In genomic region chr5:130267316-130267715, GRCm38 (mm10) we compare ENCODE assay signal across 8 mouse cellular contexts. TPM values are rescaled to one million over a fixed set of nuclear protein-coding genes. Genes with fewer than 3 reads are reported as not detected.
DNase-seq lines count a peak whose midpoint lies in the region; ATAC-seq and TF ChIP-seq lines count a peak whose summit lies in the region.

No protein-coding gene starts in this region.

- intact Hi-C loops in gastrocnemius, postnatal 36 days (cut with DNase I), result no loop called here

- no peak overlapping the region for H3K4me2 ChIP-seq in kidney, embryonic 15.5 days
- no peak overlapping the region for H3K4me2 ChIP-seq in lung, postnatal 0 days (replicated peaks; ENCODE audit: low read depth, low read length)
- H3K4me2 ChIP-seq in neural tube, embryonic 15.5 days, result no peak overlapping the region

- WGBS in kidney, embryonic 15.5 days, result 89% methylated on average over 1 of the region's 1 CpGs
- 77% methylated on average over 1 of the region's 1 CpGs for WGBS in lung, postnatal 0 days
- 85% methylated on average over 1 of the region's 1 CpGs for WGBS in neural tube, embryonic 15.5 days

- no peak overlapping the region for H3K9ac ChIP-seq in kidney, embryonic 15.5 days
- H3K9ac ChIP-seq in lung, postnatal 0 days (replicated peaks; ENCODE audit: low read depth), result no peak overlapping the region
- H3K9ac ChIP-seq in neural tube, embryonic 15.5 days (replicated peaks), result no peak overlapping the region

- no peak overlapping the region for H3K4me3 ChIP-seq in kidney, embryonic 15.5 days (replicated peaks)
- H3K4me3 ChIP-seq in lung, postnatal 0 days (ENCODE audit: low read depth, low read length), result no peak overlapping the region
- no peak overlapping the region for H3K4me3 ChIP-seq in neural tube, embryonic 15.5 days (replicated peaks)

- H3K9me3 ChIP-seq in kidney, embryonic 15.5 days (replicated peaks), result no peaks in the 10 kb centered on the region
- H3K9me3 ChIP-seq in lung, postnatal 0 days (ENCODE audit: low read length), result no peaks in the 10 kb centered on the region
- H3K9me3 ChIP-seq in neural tube, embryonic 15.5 days (replicated peaks), result no peaks in the 10 kb centered on the region

- peak; percentile 25 for DNase-seq in kidney, postnatal 14 days
- DNase-seq in ES-CJ7 (ENCODE audit: low read depth, low spot score), result peak; percentile 69
- DNase-seq in adrenal gland, postnatal 36 days, result peak; percentile 64
- DNase-seq in lung, postnatal 0 days (ENCODE audit: low spot score), result peak; percentile 41
- DNase-seq in left cerebral cortex, adult 8-10 months (ENCODE audit: low spot score in 2 of 2), result no peak
- no peak for DNase-seq in gastrocnemius, postnatal 36 days

- no peaks in the 10 kb centered on the region for H3K4me1 ChIP-seq in kidney, embryonic 15.5 days
- H3K4me1 ChIP-seq in lung, postnatal 0 days (ENCODE audit: insufficient read depth, low read depth, low read length), result no peaks in the 10 kb centered on the region
- no peaks in the 10 kb centered on the region for H3K4me1 ChIP-seq in neural tube, embryonic 15.5 days

- no peaks in the 10 kb centered on the region for H3K27me3 ChIP-seq in kidney, embryonic 15.5 days
- H3K27me3 ChIP-seq in lung, postnatal 0 days (replicated peaks; ENCODE audit: insufficient read depth, low read length), result no peaks in the 10 kb centered on the region
- H3K27me3 ChIP-seq in neural tube, embryonic 15.5 days (replicated peaks), result no peaks in the 10 kb centered on the region

- peak; percentile 68 for TF ChIP-seq CTCF in lung, postnatal 0 days (IDR thresholded peaks at IDR 0.05)

- ATAC-seq in kidney, embryonic 15.5 days (replicated peaks; ENCODE audit: low FRiP score), result no peak
- 0 out of 2 replicates have a peak, but pooled peaks have one; percentile 28 for ATAC-seq in lung, postnatal 0 days
- ATAC-seq in neural tube, embryonic 15.5 days (ENCODE audit: low FRiP score), result no peak

- peaks cover 87% of the 10 kb centered on the region for H3K36me3 ChIP-seq in kidney, embryonic 15.5 days
- peaks cover 6% of the 10 kb centered on the region; the same call in 1 of the 2 replicates for H3K36me3 ChIP-seq in lung, postnatal 0 days (ENCODE audit: insufficient read depth, low read length)
- peaks cover 52% of the 10 kb centered on the region for H3K36me3 ChIP-seq in neural tube, embryonic 15.5 days

- H3K27ac ChIP-seq in kidney, embryonic 15.5 days, result no peak overlapping the region
- no peak overlapping the region for H3K27ac ChIP-seq in lung, postnatal 0 days (ENCODE audit: low read length)
- H3K27ac ChIP-seq in neural tube, embryonic 15.5 days (replicated peaks), result no peak overlapping the region

- TF ChIP-seq EP300 in lung, postnatal 0 days (IDR thresholded peaks at IDR 0.05), result no peak

RNA-seq across cellular contexts. Expression of gene Tyw1, which starts 11.9 kb away (rescaled TPM):
- polyA plus RNA-seq in kidney, embryonic 15.5 days (2015; fragmentation: Nextera tagmentation; extraction: Ambion mirVana), result 28.0 TPM in 2 replicates
- total RNA-seq in adrenal gland, postnatal 36 days (2021), result 10 to 100 TPM; 28.1 to 32.3 TPM
- polyA plus RNA-seq in lung, postnatal 0 days (2015; fragmentation: Nextera tagmentation; extraction: Ambion mirVana), result 16.1 and 16.5 TPM in 2 replicates
- 10 to 100 TPM; 15.5 to 19.7 (median 16.5) TPM for total RNA-seq in left cerebral cortex, adult 8-10 months (2022)
- 10 to 100 TPM in 1 of 2 experiments, 1 to 10 TPM in 1; 9.6 to 10.3 TPM for total RNA-seq in gastrocnemius, postnatal 36 days (2021)
- 21.0 and 21.9 TPM in 2 replicates for polyA plus RNA-seq in neural tube, embryonic 15.5 days (2015; fragmentation: Nextera tagmentation; extraction: Ambion mirVana)

RNA-seq across cellular contexts. Expression of gene Sbds, which starts 12.0 kb away (rescaled TPM):
- polyA plus RNA-seq in kidney, embryonic 15.5 days (2015; fragmentation: Nextera tagmentation; extraction: Ambion mirVana), result 73.4 and 75.3 TPM in 2 replicates
- 100 to 1,000 TPM; 109 TPM for total RNA-seq in adrenal gland, postnatal 36 days (2021)
- polyA plus RNA-seq in lung, postnatal 0 days (2015; fragmentation: Nextera tagmentation; extraction: Ambion mirVana), result 94.8 and 97.5 TPM in 2 replicates
- 10 to 100 TPM; 77.8 to 89.1 (median 86.8) TPM for total RNA-seq in left cerebral cortex, adult 8-10 months (2022)
- total RNA-seq in gastrocnemius, postnatal 36 days (2021), result 10 to 100 TPM; 24.1 to 24.6 TPM
- polyA plus RNA-seq in neural tube, embryonic 15.5 days (2015; fragmentation: Nextera tagmentation; extraction: Ambion mirVana), result 60.6 and 64.6 TPM in 2 replicates

RNA-seq across cellular contexts. Expression of gene Tmem248, which starts 50.4 kb away (rescaled TPM):
- 33.6 and 34.6 TPM in 2 replicates for polyA plus RNA-seq in kidney, embryonic 15.5 days (2015; fragmentation: Nextera tagmentation; extraction: Ambion mirVana)
- total RNA-seq in adrenal gland, postnatal 36 days (2021), result 10 to 100 TPM; 68.0 to 74.2 TPM
- 41.0 and 46.4 TPM in 2 replicates for polyA plus RNA-seq in lung, postnatal 0 days (2015; fragmentation: Nextera tagmentation; extraction: Ambion mirVana)
- total RNA-seq in left cerebral cortex, adult 8-10 months (2022), result 10 to 100 TPM; 45.9 to 56.3 (median 50.4) TPM
- total RNA-seq in gastrocnemius, postnatal 36 days (2021), result 10 to 100 TPM; 30.9 to 43.7 TPM
- polyA plus RNA-seq in neural tube, embryonic 15.5 days (2015; fragmentation: Nextera tagmentation; extraction: Ambion mirVana), result 24.7 and 27.5 TPM in 2 replicates

Comparison
In these comparisons a context has a peak if more than half of its experiments do, and no peak if none do; other contexts are left out.
1. DNase-seq: peak in kidney, postnatal 14 days (single experiment), ES-CJ7 (single experiment), adrenal gland, postnatal 36 days (2 of 2) and lung, postnatal 0 days (single experiment); none in left cerebral cortex, adult 8-10 months (0 of 2) and gastrocnemius, postnatal 36 days (0 of 2).